8 mouse cellular contexts compared by ENCODE assay signal in the genomic region with DNA sequence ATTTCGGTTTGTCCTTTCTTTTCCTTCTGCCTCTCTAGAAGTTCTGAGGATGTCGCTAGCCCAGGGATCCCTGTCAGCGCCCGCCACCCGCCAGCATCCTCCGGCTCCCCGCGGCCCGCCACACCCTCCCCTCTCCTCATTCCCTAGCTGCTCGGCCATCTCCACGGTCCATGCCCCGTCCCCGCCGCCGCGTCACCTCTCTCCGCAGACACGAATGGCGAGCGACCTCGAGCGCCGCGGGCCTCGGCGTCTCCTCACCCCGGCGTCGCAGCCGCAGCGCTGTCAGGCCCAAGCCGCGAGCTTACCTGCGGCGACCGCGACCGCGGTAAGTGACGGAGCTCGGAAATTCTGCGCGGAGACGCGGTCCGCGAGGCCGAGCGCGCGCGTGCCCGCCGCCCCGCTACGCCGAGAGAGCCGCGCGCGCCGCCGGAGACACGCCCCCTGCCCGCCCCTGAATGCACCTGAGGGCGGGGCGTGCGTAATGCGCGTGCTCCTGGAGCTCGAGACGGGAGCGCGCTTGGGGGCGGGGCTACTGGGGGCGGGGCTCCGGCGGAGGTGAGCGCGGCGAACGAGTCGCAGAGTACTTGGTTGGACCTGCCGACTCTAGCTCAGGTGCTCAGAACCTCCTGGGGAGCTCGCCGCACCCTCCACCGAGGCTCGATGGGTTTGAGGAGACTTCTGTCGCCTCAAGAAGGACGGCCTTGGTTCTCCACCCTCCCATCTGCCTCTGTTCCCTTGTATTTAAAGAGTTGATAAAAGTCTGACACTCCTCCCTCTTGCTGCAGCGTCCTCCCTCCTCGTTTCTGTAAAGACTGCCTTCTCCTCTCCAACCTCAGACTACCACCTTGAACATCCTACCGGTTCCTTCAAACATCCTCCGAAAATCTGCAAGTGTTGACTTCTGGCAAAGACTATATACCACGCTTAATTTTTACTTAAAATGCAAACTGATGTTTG. TPM values are rescaled to one million over a fixed set of nuclear protein-coding genes. Genes with fewer than 3 reads are reported as not detected.
DNase-seq lines count a peak whose midpoint lies in the region; ATAC-seq lines count a peak whose summit lies in the region.

A gene (minus strand): TSS at position 428 of the 957 bp plus-strand sequence.

- peak within 1 kb of the TSS; percentile 89 for H3K4me2 ChIP-seq in hindbrain, embryonic 12.5 days (replicated peaks)

- H3K4me1 ChIP-seq in hindbrain, embryonic 12.5 days, result peaks cover 4% of the 10 kb centered on the region

- H3K27me3 ChIP-seq in hindbrain, embryonic 12.5 days, result peaks cover 6% of the 10 kb centered on the region

- peak within 1 kb of the TSS; percentile 81 for H3K9ac ChIP-seq in hindbrain, embryonic 12.5 days

- H3K4me3 ChIP-seq in hindbrain, embryonic 12.5 days, result peak within 1 kb of the TSS; percentile 77

- no peaks in the 10 kb centered on the region for H3K36me3 ChIP-seq in hindbrain, embryonic 12.5 days

- under 1% methylated on average over 94 of the region's 95 CpGs for WGBS in hindbrain, embryonic 12.5 days

- peak; percentile 87 for DNase-seq in R1 (ENCODE audit: low read depth, low spot score)
- peak; percentile 97 to 98 for DNase-seq in cerebellum, postnatal 14 days
- DNase-seq in frontal cortex, postnatal 14 days (ENCODE audit: low spot score in 2 of 2), result peak; percentile 58 to 76
- DNase-seq in layer of hippocampus, postnatal 10 days (ENCODE audit: low spot score in 2 of 2), result peak; percentile 79 to 91
- DNase-seq in lung, postnatal 10 days, result peak; percentile 86
- peak; percentile 89 for DNase-seq in ovary, postnatal 36 days (ENCODE audit: low spot score)
- DNase-seq in thymus, postnatal 14 days, result peak; percentile 91

- H3K9me3 ChIP-seq in hindbrain, embryonic 12.5 days (replicated peaks), result no peaks in the 10 kb centered on the region

- peak; percentile 93 for ATAC-seq in hindbrain, embryonic 12.5 days (ENCODE audit: low FRiP score)

- peak within 1 kb of the TSS; percentile 48; the same call in 1 of the 2 replicates for H3K27ac ChIP-seq in hindbrain, embryonic 12.5 days

RNA-seq across cellular contexts. Expression of the gene that starts here (rescaled TPM):
- polyA plus RNA-seq in hindbrain, embryonic 12.5 days (2016; fragmentation: Nextera tagmentation; extraction: Ambion mirVana), result 5.9 and 8.9 TPM in 2 replicates
- total RNA-seq in layer of hippocampus, postnatal 10 days (2021), result 10 to 100 TPM; 30.0 to 31.9 TPM

Comparison
In these comparisons a context has a peak if more than half of its experiments do, and no peak if none do; other contexts are left out.
1. Peak in every context shown above with its lines: DNase-seq, ATAC-seq, H3K4me3 ChIP-seq and H3K27ac ChIP-seq.